In genomic region chr8:46010746-46011680, GRCm38 (mm10) we compare ENCODE assay signal across 8 mouse cellular contexts. TPM values are rescaled to one million over a fixed set of nuclear protein-coding genes. Genes with fewer than 3 reads are reported as not detected.
DNase-seq lines count a peak whose midpoint lies in the region; ATAC-seq and TF ChIP-seq lines count a peak whose summit lies in the region.

No protein-coding gene starts in this region.

- H3K4me3 ChIP-seq in ES-E14 (ENCODE audit: insufficient read depth in 1 of 2, low read depth in 1 of 2, low read length in 2 of 2, poor library complexity in 1 of 2, severe bottlenecking in 1 of 2) = no peak overlapping the region
- no peak overlapping the region for H3K4me3 ChIP-seq in cerebellum, adult 2 months (replicated peaks; ENCODE audit: insufficient read depth, low read depth, low read length)
- peak overlapping the region; percentile 3; the same call in 1 of the 2 replicates for H3K4me3 ChIP-seq in kidney, adult 2 months (ENCODE audit: insufficient read depth, low read depth, low read length)
- no peak overlapping the region for H3K4me3 ChIP-seq in liver, embryonic 16.5 days (ENCODE audit: low read depth, low read length)

- H3K4me2 ChIP-seq in liver, embryonic 16.5 days (ENCODE audit: low read depth, low read length) = peak overlapping the region; percentile 42

- 15% methylated on average over 17 of the region's 17 CpGs for WGBS in cerebellum, adult 2 months
- whole genome bisulfite sequencing in kidney, adult 2 months = 11% methylated on average over 17 of the region's 17 CpGs
- WGBS in liver, embryonic 16.5 days (ENCODE audit: insufficient replicate concordance) = 29% methylated on average over 17 of the region's 17 CpGs

- H3K27me3 ChIP-seq in cerebellum, adult 2 months (ENCODE audit: control insufficient read depth, insufficient read depth, low read length) = no peaks in the 10 kb centered on the region
- no peaks in the 10 kb centered on the region for H3K27me3 ChIP-seq in kidney, adult 2 months (replicated peaks; ENCODE audit: control insufficient read depth, insufficient read depth, low read length)
- H3K27me3 ChIP-seq in liver, embryonic 16.5 days (ENCODE audit: control insufficient read depth, insufficient read depth, low read depth, low read length) = peaks cover 2% of the 10 kb centered on the region; the same call in 1 of the 2 replicates

- in situ Hi-C loops in ES-E14 (cut with MboI; ENCODE audit: low sequenced_read_pairs in 2 of 2, unreplicated experiment in 2 of 2) = no loop called here

- peak; percentile 15; the same call in 1 of the 2 replicates for TF ChIP-seq CTCF in cerebellum, adult 2 months (IDR thresholded peaks at IDR 0.05; ENCODE audit: borderline replicate concordance, insufficient read depth, low read depth, low read length)
- peak; percentile 54 for TF ChIP-seq CTCF in kidney, adult 2 months (conservative IDR thresholded peaks at IDR 0.05; ENCODE audit: insufficient read depth, insufficient read length, low read depth, low read length)

- no peaks in the 10 kb centered on the region for H3K4me1 ChIP-seq in ES-E14 (ENCODE audit: control insufficient read depth in 2 of 2, insufficient read depth in 2 of 2, low read length in 2 of 2, poor library complexity in 1 of 2)
- no peaks in the 10 kb centered on the region for H3K4me1 ChIP-seq in cerebellum, adult 2 months (ENCODE audit: control insufficient read depth, insufficient read depth, low read length)
- peaks cover 7% of the 10 kb centered on the region; the same call in 1 of the 2 replicates for H3K4me1 ChIP-seq in kidney, adult 2 months (ENCODE audit: control insufficient read depth, insufficient read depth, low read length)
- H3K4me1 ChIP-seq in liver, embryonic 16.5 days (ENCODE audit: control insufficient read depth, low read depth, low read length) = no peaks in the 10 kb centered on the region

- no peaks in the 10 kb centered on the region for H3K9me3 ChIP-seq in ES-E14 (ENCODE audit: control insufficient read depth, insufficient read depth, low read depth, low read length)
- H3K9me3 ChIP-seq in liver, embryonic 16.5 days (replicated peaks; ENCODE audit: control insufficient read depth, low read length) = no peaks in the 10 kb centered on the region

- peak; percentile 35; the same call in 1 of the 2 replicates for ATAC-seq in liver, embryonic 16.5 days (ENCODE audit: low read depth)
- no peak for ATAC-seq in monocyte, adult 5-6 weeks (replicated peaks; ENCODE audit: insufficient number of reproducible peaks, low FRiP score, low TSS enrichment, poor library complexity, severe bottlenecking)

- no peak for TF ChIP-seq POLR2A in cerebellum, adult 2 months (IDR thresholded peaks at IDR 0.05; ENCODE audit: borderline replicate concordance, insufficient read depth, low read length)
- no peak for TF ChIP-seq POLR2A in kidney, adult 2 months (IDR thresholded peaks at IDR 0.05; ENCODE audit: low read depth, low read length)

- no peaks in the 10 kb centered on the region for H3K36me3 ChIP-seq in ES-E14 (ENCODE audit: control insufficient read depth, insufficient read depth, low read length, poor library complexity, severe bottlenecking)
- no peaks in the 10 kb centered on the region for H3K36me3 ChIP-seq in kidney, adult 2 months (ENCODE audit: control insufficient read depth, insufficient read depth, low read length)
- no peaks in the 10 kb centered on the region for H3K36me3 ChIP-seq in liver, embryonic 16.5 days (ENCODE audit: control insufficient read depth, insufficient read depth)

- H3K27ac ChIP-seq in ES-E14 (ENCODE audit: insufficient read depth, low read depth, low read length, poor library complexity, severe bottlenecking) = no peak overlapping the region
- no peak overlapping the region for H3K27ac ChIP-seq in cerebellum, adult 2 months (ENCODE audit: insufficient read depth, low read length)
- H3K27ac ChIP-seq in kidney, adult 2 months (ENCODE audit: insufficient read depth, low read depth, low read length) = no peak overlapping the region
- H3K27ac ChIP-seq in liver, embryonic 16.5 days (ENCODE audit: low read length) = no peak overlapping the region

- DNase-seq in ES-E14 (ENCODE audit: low read depth, low spot score) = peak; percentile 4
- peak; percentile 25 to 28 for DNase-seq in cerebellum, adult 2 months
- DNase-seq in frontal cortex, postnatal 36 days (ENCODE audit: low spot score in 2 of 2) = peak; percentile 16 to 32
- DNase-seq in kidney, adult 2 months = peak; percentile 57
- DNase-seq in retina, adult 2 months (ENCODE audit: low read depth, low spot score) = peak; percentile 56
- no peak for DNase-seq in urinary bladder, postnatal 4 days (ENCODE audit: low spot score in 2 of 2)

- no peak overlapping the region for H3K9ac ChIP-seq in ES-E14 (ENCODE audit: insufficient read depth, low read depth, low read length, poor library complexity, severe bottlenecking)
- H3K9ac ChIP-seq in liver, embryonic 16.5 days (ENCODE audit: low read depth, low read length) = no peak overlapping the region

TF ChIP-seq in ES-E14, 5 proteins besides CTCF, POLR2A, EP300 and RAD21:
- no peak for TF ChIP-seq ZC3H11A (IDR thresholded peaks at IDR 0.05; ENCODE audit: borderline replicate concordance, low read depth, low read length)
- no peak for TF ChIP-seq CHD2 (IDR thresholded peaks at IDR 0.05; ENCODE audit: low read depth, low read length)
- no peak for TF ChIP-seq HCFC1 (IDR thresholded peaks at IDR 0.05; ENCODE audit: borderline replicate concordance, insufficient read depth, low read length)
- TF ChIP-seq ZNF384 (IDR thresholded peaks at IDR 0.05; ENCODE audit: low read depth, low read length) = no peak
- no peak for TF ChIP-seq MAFK (IDR thresholded peaks at IDR 0.05; ENCODE audit: insufficient read depth, low read depth, low read length)

RNA-seq across cellular contexts. Expression of gene Ankrd37, which starts 5.5 kb away (rescaled TPM):
- 12.3 and 13.6 TPM in 2 replicates for total RNA-seq in ES-E14 (2012; rRNA removed)
- polyA plus RNA-seq in cerebellum, adult 2 months (2012; rRNA removed) = 19.6 and 20.4 TPM in 2 replicates
- 1.5 and 1.8 TPM in 2 replicates for polyA plus RNA-seq in kidney, adult 2 months (2012; rRNA removed)
- polyA plus RNA-seq in liver, embryonic 16.5 days (2015; fragmentation: Nextera tagmentation; extraction: Ambion mirVana) = 6.1 and 7.8 TPM in 2 replicates
- 7.3 to 18.8 TPM (median 11.7 TPM) in 3 replicates for total RNA-seq in monocyte, adult 5-6 weeks (2017)

RNA-seq across cellular contexts. Expression of gene Lrp2bp, which starts 11.9 kb away (rescaled TPM):
- 0.13 and 0.26 TPM in 2 replicates for total RNA-seq in ES-E14 (2012; rRNA removed)
- polyA plus RNA-seq in cerebellum, adult 2 months (2012; rRNA removed) = 0.29 and 0.34 TPM in 2 replicates
- 0.17 and 0.18 TPM in 2 replicates for polyA plus RNA-seq in kidney, adult 2 months (2012; rRNA removed)
- polyA plus RNA-seq in liver, embryonic 16.5 days (2015; fragmentation: Nextera tagmentation; extraction: Ambion mirVana) = 0.05 TPM in 1 of 2 replicates, not detected in the other
- total RNA-seq in monocyte, adult 5-6 weeks (2017) = 0.19 TPM in 1 of 3 replicates, not detected in the others

RNA-seq across cellular contexts. Expression of gene Ufsp2, which starts 35.7 kb away (rescaled TPM):
- 17.1 and 21.7 TPM in 2 replicates for total RNA-seq in ES-E14 (2012; rRNA removed)
- 68.1 and 71.4 TPM in 2 replicates for polyA plus RNA-seq in cerebellum, adult 2 months (2012; rRNA removed)
- polyA plus RNA-seq in kidney, adult 2 months (2012; rRNA removed) = 22.9 and 29.2 TPM in 2 replicates
- polyA plus RNA-seq in liver, embryonic 16.5 days (2015; fragmentation: Nextera tagmentation; extraction: Ambion mirVana) = 32.9 and 33.7 TPM in 2 replicates
- total RNA-seq in monocyte, adult 5-6 weeks (2017) = 59.2 to 74.7 TPM (median 73.5 TPM) in 3 replicates

RNA-seq across cellular contexts. Expression of gene 1700029J07Rik, which starts 36.0 kb away (rescaled TPM):
- total RNA-seq in ES-E14 (2012; rRNA removed) = 0.16 and 0.36 TPM in 2 replicates
- polyA plus RNA-seq in cerebellum, adult 2 months (2012; rRNA removed) = 5.1 and 6.9 TPM in 2 replicates
- 1.2 and 1.3 TPM in 2 replicates for polyA plus RNA-seq in kidney, adult 2 months (2012; rRNA removed)
- 0.40 and 0.68 TPM in 2 replicates for polyA plus RNA-seq in liver, embryonic 16.5 days (2015; fragmentation: Nextera tagmentation; extraction: Ambion mirVana)
- 0.32 to 2.5 TPM (median 2.1 TPM) in 3 replicates for total RNA-seq in monocyte, adult 5-6 weeks (2017)

Comparison
In these comparisons a context has a peak if more than half of its experiments do, and no peak if none do; other contexts are left out.
1. DNase-seq: peak in ES-E14 (single experiment), cerebellum, adult 2 months (2 of 2), frontal cortex, postnatal 36 days (2 of 2), kidney, adult 2 months (single experiment) and retina, adult 2 months (single experiment); none in urinary bladder, postnatal 4 days (0 of 2).